Mouse (Mus musculus) limb, embryonic 14.5 days (tissue): Measurements from ENCODE around the gene Ifna15. TPM values are rescaled to one million over a fixed set of nuclear protein-coding genes. Genes with fewer than 3 reads are reported as not detected.
"Not testable (repeated sequence)": the region's sequence is repeated elsewhere in the genome, so short reads cannot be mapped to it uniquely, and the experiment has no call there.

Experiments
- ATAC-seq: fragments of 200-750 bp; cut with Nextera tagmentation; 2 replicates; pipeline ENCODE4 v1.8.0; 2017; ENCODE audit warnings: low read depth, moderate number of reproducible peaks, moderate TSS enrichment; ENCODE audit not compliant: low FRiP score
- DNase-seq: peaks from one replicate; pipeline ENCODE4 v3.0.0-alpha.2; 2015; ENCODE audit warnings: low spot score
- H3K27ac ChIP-seq: fragments of 300-500 bp; sonication (generic); replicated peaks from 2 replicates; pipeline ENCODE4 v1.5.1; 2014; ENCODE audit warnings: low read depth, mild to moderate bottlenecking, low read length, moderate library complexity, mixed read lengths
- H3K27me3 ChIP-seq: fragments of 300-500 bp; sonication (generic); 2 replicates; pipeline ENCODE4 v1.6.1; 2014; ENCODE audit warnings: low read length, mixed read lengths; ENCODE audit not compliant: control insufficient read depth, insufficient read depth
- H3K36me3 ChIP-seq: fragments of 300-500 bp; sonication (generic); 2 replicates; pipeline ENCODE4 v1.6.1; 2014; ENCODE audit warnings: mild to moderate bottlenecking, low read length, moderate library complexity, mixed read lengths; ENCODE audit not compliant: control insufficient read depth, insufficient read depth
- H3K4me1 ChIP-seq: fragments of 300-500 bp; sonication (generic); 2 replicates; pipeline ENCODE4 v1.6.1; 2014; ENCODE audit warnings: antibody characterized with exemption, low read length, mixed read lengths; ENCODE audit not compliant: control insufficient read depth, insufficient read depth
- H3K4me2 ChIP-seq: fragments of 300-500 bp; sonication (generic); replicated peaks from 2 replicates; pipeline ENCODE4 v1.6.1; 2014; ENCODE audit warnings: low read depth, mild to moderate bottlenecking, low read length, moderate library complexity; ENCODE audit not compliant: severe bottlenecking
- H3K4me3 ChIP-seq: fragments of 300-500 bp; sonication (generic); replicated peaks from 2 replicates; pipeline ENCODE4 v1.5.1; 2014; ENCODE audit warnings: low read length
- H3K9ac ChIP-seq: fragments of 300-500 bp; sonication (generic); 2 replicates; pipeline ENCODE4 v1.6.1; 2014; ENCODE audit warnings: mild to moderate bottlenecking, low read depth, low read length, moderate library complexity; ENCODE audit not compliant: severe bottlenecking
- H3K9me3 ChIP-seq: fragments of 300-500 bp; sonication (generic); 2 replicates; pipeline ENCODE4 v1.6.1; 2016; ENCODE audit warnings: low read length; ENCODE audit not compliant: control insufficient read depth
- POLR2A ChIP-seq: fragments of 200-500 bp; IDR thresholded peaks from 2 replicates; pipeline ENCODE4 v1.8.0; 2012; ENCODE audit warnings: inconsistent platforms, mild to moderate bottlenecking, moderate library complexity, borderline replicate concordance; ENCODE audit not compliant: insufficient read depth, insufficient read length; ENCODE audit errors: extremely low read depth
- WGBS: fragments of 180-500 bp; shearing (Covaris S2); extraction: QIAGEN DNeasy Blood & Tissue Kit; methylation state at CpG from one replicate; pipeline ENCODE4 v1.1.7; 2014; 5-methylcytosine and 5-hydroxymethylcytosine counted together
- polyA plus RNA-seq, 2 experiments: library from polyadenylated mRNA; depleted of rRNA in 1 of 2; stranded (reverse) in 1 of 2; unstranded in 1 of 2; fragments of >200 nt; fragmentation: Nextera tagmentation in 1 of 2; extraction: Ambion mirVana in 1 of 2; gene quantifications; 2 replicates each; pipeline versions ENCODE4 v1.2.1 to v1.2.3; 2012 to 2014

Gene Ifna15
- polyA plus RNA-seq (2012; rRNA removed) (not detected in 2 replicates), polyA plus RNA-seq (2014; fragmentation: Nextera tagmentation; extraction: Ambion mirVana) (not detected in 2 replicates)

GRCm38 (mm10) chr4:88558145-88558544 lies at the start of gene Ifna15:
Gene Ifna15 (minus strand): TSS chr4:88558245.
- not testable (repeated sequence) for H3K36me3 ChIP-seq, H3K4me1 ChIP-seq, H3K4me2 ChIP-seq, ATAC-seq, H3K4me3 ChIP-seq, H3K9me3 ChIP-seq, H3K27ac ChIP-seq, H3K27me3 ChIP-seq, H3K9ac ChIP-seq, DNase-seq

GRCm38 (mm10) chr4:88603276-88603675 lies 45.2 kb upstream of the Ifna15 start, which contains the start of gene Ifna12:
Gene Ifna12 (minus strand): TSS chr4:88603376.
- TF ChIP-seq POLR2A = no peak
- no peak for ATAC-seq
- no peaks in the 10 kb centered on the region for H3K4me1 ChIP-seq
- no peaks in the 10 kb centered on the region for H3K36me3 ChIP-seq
- no peaks in the 10 kb centered on the region for H3K9me3 ChIP-seq
- H3K4me3 ChIP-seq = no peak within 1 kb of the TSS
- no peak for DNase-seq
- no peaks in the 10 kb centered on the region for H3K27me3 ChIP-seq
- no peak within 1 kb of the TSS for H3K27ac ChIP-seq
- H3K4me2 ChIP-seq = no peak within 1 kb of the TSS
- H3K9ac ChIP-seq = no peak within 1 kb of the TSS

GRCm38 (mm10) chr4:88592285-88592684 lies 34.2 kb upstream of the Ifna15 start, which contains the start of gene Ifna9:
Gene Ifna9 (minus strand): TSS chr4:88592385.
- no peak for TF ChIP-seq POLR2A
- Histone ChIP-seq H3K4me1 (no peaks in the 10 kb centered on the region), H3K4me2 (no peak within 1 kb of the TSS), H3K27ac (no peak within 1 kb of the TSS), H3K27me3 (no peaks in the 10 kb centered on the region), H3K9ac (no peak within 1 kb of the TSS), H3K4me3 (no peak within 1 kb of the TSS), H3K36me3 (no peaks in the 10 kb centered on the region), H3K9me3 (no peaks in the 10 kb centered on the region)
- no peak for ATAC-seq
- 85% methylated on average over 1 of the region's 1 CpGs for WGBS
- DNase-seq = no peak

GRCm38 (mm10) chr4:88571698-88572097 lies 13.7 kb upstream of the Ifna15 start, which contains the start of gene Ifna14:
Gene Ifna14 (minus strand): TSS chr4:88571798.
- DNase-seq (no peak), ATAC-seq (no peak)
- TF ChIP-seq POLR2A = no peak
- H3K9ac ChIP-seq = no peak within 1 kb of the TSS
- no peak within 1 kb of the TSS for H3K4me3 ChIP-seq
- H3K27me3 ChIP-seq = no peaks in the 10 kb centered on the region
- H3K9me3 ChIP-seq = no peaks in the 10 kb centered on the region
- H3K4me1 ChIP-seq = no peaks in the 10 kb centered on the region
- no peak within 1 kb of the TSS for H3K27ac ChIP-seq
- no peak within 1 kb of the TSS for H3K4me2 ChIP-seq
- no peaks in the 10 kb centered on the region for H3K36me3 ChIP-seq
- 71% methylated on average over 1 of the region's 1 CpGs for WGBS

- Histone ChIP-seq H3K27me3 (no peaks in the 10 kb centered on the region), H3K36me3 (no peaks in the 10 kb centered on the region), H3K4me1 (no peaks in the 10 kb centered on the region), H3K27ac (no peak overlapping the region), H3K9me3 (no peaks in the 10 kb centered on the region), H3K4me2 (no peak overlapping the region), H3K4me3 (no peak overlapping the region), H3K9ac (no peak overlapping the region)
- ATAC-seq (no peak), DNase-seq (no peak)
- WGBS = 96% methylated on average over 1 of the region's 1 CpGs
- no peak for TF ChIP-seq POLR2A
Observed at GRCm38 (mm10) chr4:88561791-88562190, 3.7 kb upstream of the Ifna15 start.
